Mouse (Mus musculus) lung, postnatal 10 days (tissue): ENCODE measurements around the gene Cox6a2.
A peak's percentile ranks its signal among the peaks of the same experiment; 100 is the strongest.

Source experiments
- DNase-seq: peaks from one replicate; pipeline ENCODE4 v3.0.0; 2021

The Cox6a2 gene

GRCm38 (mm10) chr7:128206152-128206551 is at the start of gene Cox6a2:
Cox6a2 (minus strand) TSS chr7:128206387.
- DNase-seq: no peak

- no peak for DNase-seq
Measured at GRCm38 (mm10) chr7:128255757-128256156, 49.6 kb upstream of the Cox6a2 start.

GRCm38 (mm10) chr7:128254978-128255377 is 48.8 kb upstream of the Cox6a2 start:
- no peak for DNase-seq

GRCm38 (mm10) chr7:128252609-128253008 is 46.4 kb upstream of the Cox6a2 start:
- peak; percentile 68 for DNase-seq

GRCm38 (mm10) chr7:128251946-128252345 is 45.8 kb upstream of the Cox6a2 start:
- no peak for DNase-seq

GRCm38 (mm10) chr7:128249998-128250397 is 43.8 kb upstream of the Cox6a2 start:
- no peak for DNase-seq

- DNase-seq: peak; percentile 57
Measured at GRCm38 (mm10) chr7:128248081-128249042, 42.2 kb upstream of the Cox6a2 start.

- DNase-seq: peak; percentile 96
Measured at GRCm38 (mm10) chr7:128247443-128247842, 41.3 kb upstream of the Cox6a2 start.

- DNase-seq: peak; percentile 87
Measured at GRCm38 (mm10) chr7:128246496-128247391, 40.6 kb upstream of the Cox6a2 start, which contains the start of gene Tgfb1i1. Tgfb1i1 (plus strand) TSS chr7:128246812.

GRCm38 (mm10) chr7:128245547-128245946 is 39.4 kb upstream of the Cox6a2 start:
- no peak for DNase-seq

- no peak for DNase-seq
Measured at GRCm38 (mm10) chr7:128244410-128245025, 38.3 kb upstream of the Cox6a2 start.

GRCm38 (mm10) chr7:128243921-128244320 is 37.7 kb upstream of the Cox6a2 start:
- DNase-seq: no peak

- no peak for DNase-seq
Measured at GRCm38 (mm10) chr7:128242331-128242730, 36.1 kb upstream of the Cox6a2 start.

GRCm38 (mm10) chr7:128240131-128240784 is 34.1 kb upstream of the Cox6a2 start:
- no peak for DNase-seq

GRCm38 (mm10) chr7:128238991-128239390 is 32.8 kb upstream of the Cox6a2 start:
- DNase-seq: peak; percentile 82

GRCm38 (mm10) chr7:128237927-128238778 is 32.0 kb upstream of the Cox6a2 start, which contains the start of gene 9130023H24Rik:
9130023H24Rik (minus strand) TSS chr7:128238031.
- peak; percentile 100 for DNase-seq

GRCm38 (mm10) chr7:128237593-128237926 is 31.4 kb upstream of the Cox6a2 start:
- no peak for DNase-seq

- peak; percentile 93 for DNase-seq
Measured at GRCm38 (mm10) chr7:128236856-128237592, 30.8 kb upstream of the Cox6a2 start, which contains the start of gene Armc5. Armc5 (plus strand) TSS chr7:128237342.

GRCm38 (mm10) chr7:128236426-128236825 is 30.2 kb upstream of the Cox6a2 start:
- no peak for DNase-seq

- DNase-seq: peak; percentile 65
Measured at GRCm38 (mm10) chr7:128235481-128235880, 29.3 kb upstream of the Cox6a2 start.
